Mouse (Mus musculus): ENCODE measurements around the gene Dpyd.

Gene Dpyd

DNA sequence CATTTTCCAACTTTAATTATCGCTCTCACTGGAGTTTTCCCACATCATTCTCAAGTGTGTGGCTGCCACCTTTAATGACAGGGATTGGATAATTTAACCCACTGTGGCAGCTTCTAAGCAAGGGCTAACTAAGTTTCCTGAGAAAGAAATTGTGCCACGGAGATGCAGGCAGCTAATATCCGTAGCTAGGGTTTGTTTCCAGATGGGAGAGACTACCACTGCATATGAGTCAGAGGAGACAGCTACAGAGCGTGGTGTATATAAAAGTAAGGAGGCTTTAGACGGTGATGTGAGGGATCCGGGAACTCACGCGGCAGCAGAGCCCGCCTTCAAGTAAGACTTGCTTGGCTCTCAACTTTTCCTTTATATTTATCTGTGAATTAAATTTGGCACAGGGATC, 505.3 kb downstream of the Dpyd start:
- no peak for DNase-seq (ENCODE audit: extremely low read depth, insufficient read length, low spot score)

DNA sequence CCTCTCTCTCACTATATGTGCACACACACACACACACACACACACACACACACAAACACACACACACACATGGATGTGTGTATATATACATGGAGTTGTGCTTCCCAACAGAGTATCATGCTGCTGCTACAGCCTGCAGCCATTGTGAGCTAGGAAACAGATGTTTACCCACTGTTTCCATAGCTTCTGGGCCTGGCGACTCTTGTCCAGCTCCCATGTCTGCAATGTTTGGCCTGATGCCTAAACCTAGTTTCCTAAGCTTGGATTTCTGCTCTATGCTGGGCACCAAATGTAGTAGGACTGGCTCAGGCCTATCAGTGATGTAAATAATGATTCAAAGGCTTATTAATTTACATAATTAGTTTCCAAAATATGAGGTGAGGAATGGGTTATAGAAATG, 524.7 kb downstream of the Dpyd start:
- DNase-seq (ENCODE audit: extremely low read depth, insufficient read length, low spot score): no peak

DNA sequence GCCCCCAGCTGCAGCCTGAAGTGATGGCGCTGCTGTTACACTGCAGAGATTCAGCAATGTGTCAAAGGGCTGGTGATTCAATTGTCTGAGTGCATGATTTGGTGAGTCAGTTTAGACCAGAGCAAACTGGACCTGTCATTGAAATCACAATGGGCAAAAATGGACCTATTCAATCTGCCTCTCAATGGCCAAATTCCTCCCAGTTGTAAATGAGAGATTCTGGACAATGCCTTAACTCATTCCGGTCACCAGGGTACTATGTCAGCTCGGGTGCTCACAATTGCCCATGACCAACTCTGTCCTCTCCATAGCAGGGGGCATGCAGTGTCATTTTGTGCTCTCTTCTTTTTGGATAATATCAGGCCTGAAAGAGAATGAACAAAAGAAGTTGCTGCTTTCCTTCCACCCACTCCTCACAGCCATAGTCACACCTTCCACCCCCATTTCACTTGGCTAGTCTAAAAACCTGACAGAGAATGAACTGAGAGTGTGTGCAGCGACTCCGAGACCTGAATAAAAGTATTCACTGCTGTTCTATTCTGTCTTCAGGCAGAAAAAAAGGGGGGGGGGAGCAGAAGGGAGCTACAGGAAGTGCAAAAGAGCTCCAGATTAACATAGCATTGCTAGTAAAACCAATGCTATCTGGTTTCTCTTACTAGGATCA, 533.4 kb downstream of the Dpyd start:
- DNase-seq (ENCODE audit: extremely low read depth, insufficient read length, low spot score): no peak

DNA sequence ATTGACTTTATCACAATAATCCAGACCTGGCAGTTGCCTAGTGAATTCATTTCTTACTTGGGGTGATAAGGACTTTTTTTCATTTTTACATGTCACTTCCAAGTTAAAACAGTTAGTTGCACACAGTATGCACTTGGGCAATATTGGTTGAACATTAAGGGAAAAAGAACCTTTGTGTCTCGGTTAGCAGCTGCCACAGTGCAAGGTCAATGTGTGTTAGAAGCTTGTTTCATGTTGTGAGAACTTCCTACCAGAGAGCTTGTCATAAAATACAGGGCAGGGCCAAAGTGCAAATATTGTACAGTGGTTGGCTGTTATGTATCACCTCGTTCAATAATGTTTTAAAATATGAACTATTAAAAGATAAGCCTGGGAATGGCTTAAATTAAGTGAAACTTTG, 564.1 kb downstream of the Dpyd start:
- DNase-seq (ENCODE audit: extremely low read depth, insufficient read length, low spot score): no peak

DNA sequence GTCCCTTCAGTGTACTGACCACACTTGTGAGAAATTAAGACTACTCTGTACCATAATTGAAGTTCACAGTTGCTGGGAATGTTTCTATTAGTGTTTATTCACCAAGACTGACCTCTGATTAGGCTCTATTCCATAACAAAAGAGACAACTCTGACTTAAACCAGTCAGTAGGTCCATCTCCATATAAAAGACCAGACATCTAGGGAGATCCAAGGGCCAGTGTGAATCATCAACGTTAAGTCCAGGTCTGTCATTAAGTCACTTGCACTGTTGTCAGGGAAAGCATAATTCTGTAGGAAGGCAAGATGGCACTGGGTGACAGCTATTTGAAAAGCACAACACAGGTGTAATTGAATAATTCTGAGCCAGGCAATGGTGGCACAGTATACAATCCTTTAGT, 566.1 kb downstream of the Dpyd start:
- DNase-seq (ENCODE audit: extremely low read depth, insufficient read length, low spot score): no peak

DNA sequence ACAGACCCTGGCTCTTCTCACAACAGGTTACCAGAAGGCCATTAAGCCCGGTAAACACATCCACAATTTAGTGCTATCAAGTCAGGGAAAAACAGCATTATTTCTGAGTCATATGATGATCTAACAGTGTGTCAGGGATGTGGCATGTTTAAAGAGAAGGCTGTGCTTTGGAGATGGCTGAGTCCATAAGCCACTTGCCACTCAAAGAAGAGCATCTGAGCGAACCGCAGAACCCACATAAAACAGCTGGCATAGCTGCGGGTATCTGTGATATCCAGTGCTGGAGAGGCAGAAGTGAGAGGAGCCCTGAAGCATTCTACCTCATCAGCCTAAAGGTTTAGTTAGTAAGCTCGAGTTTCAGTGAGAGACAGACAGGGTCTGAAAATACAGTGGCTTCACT, 581.1 kb downstream of the Dpyd start:
- no peak for DNase-seq (ENCODE audit: extremely low read depth, insufficient read length, low spot score)

DNA sequence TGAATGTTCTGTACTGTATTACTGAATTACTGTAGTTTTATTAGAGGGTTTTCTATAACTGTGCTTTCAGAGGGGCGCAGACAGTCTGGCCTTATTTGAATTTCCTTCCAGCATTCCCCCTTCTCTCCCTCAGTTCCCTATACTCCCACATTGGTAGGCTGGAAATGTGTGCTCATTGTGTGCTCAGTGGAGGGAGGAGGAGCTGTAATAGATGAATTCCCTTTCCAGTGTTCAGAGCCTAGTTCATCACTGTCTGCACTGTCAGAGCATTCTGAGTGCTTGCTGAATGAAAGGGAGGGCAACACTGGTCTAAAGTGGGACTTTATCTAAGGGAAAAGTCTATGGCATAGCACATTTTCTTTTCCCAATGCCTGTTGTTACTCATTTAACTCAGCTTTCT, 582.9 kb downstream of the Dpyd start:
- DNase-seq (ENCODE audit: extremely low read depth, insufficient read length, low spot score): no peak

DNA sequence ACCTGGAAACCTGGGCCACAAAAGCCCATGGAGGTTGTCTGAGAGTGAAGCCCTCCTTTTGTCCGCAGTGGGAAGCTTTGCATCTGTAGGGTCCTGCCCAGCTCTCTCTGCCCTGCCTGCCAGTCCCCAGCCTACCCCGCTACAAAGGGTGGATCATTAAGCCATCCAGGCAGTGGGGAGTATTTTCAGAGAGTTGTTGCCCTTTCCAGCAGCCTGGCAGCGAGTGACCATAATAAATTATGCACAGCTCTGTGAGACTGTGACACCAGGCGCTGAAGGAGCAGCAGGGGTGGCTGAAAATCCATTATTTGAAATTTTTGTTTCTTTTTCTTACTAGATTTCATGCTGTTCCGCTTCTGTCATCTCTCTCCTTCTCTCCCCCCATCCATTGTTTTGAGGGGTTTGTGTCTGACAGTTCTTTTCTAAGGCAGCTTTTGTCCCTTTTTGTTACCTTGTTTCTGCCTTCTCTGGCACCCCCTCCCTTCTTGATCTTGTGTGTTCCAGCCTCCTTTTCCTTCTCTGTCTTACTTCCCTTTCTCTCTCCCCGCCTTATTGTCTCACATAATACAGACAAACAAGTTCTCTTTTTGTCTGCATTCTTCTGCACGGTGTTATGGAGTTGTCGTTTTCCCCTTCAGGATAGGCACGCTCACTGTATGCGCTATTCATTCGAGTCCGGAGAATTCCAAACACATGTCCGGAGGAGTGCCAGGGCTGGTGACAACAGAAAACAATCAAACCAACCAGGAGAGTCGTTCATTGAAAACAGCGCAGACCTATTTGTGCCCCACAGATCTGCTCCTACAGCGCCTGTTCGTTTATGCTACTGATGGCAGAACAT, 592.9 kb downstream of the Dpyd start:
- DNase-seq (ENCODE audit: extremely low read depth, insufficient read length, low spot score): no peak

DNA sequence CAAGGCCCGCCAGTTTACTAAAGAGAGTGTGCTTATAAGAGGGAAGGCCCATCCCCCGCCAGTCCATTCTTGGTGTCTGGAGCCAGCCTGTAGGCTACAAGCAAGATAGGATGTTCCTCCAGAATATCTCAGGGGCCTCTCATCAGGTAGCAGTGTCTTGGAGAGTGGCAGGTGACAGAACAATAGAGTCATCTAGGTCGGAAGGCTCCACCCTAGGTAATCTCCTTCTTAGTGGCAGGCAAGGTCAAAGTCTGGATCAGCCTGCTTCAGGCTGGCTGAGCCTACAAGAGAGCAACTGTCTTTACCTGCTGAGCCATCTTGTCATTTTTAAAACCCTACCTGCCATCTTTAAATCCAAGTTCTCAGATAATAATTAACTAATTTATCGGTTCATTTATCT, 596.7 kb downstream of the Dpyd start:
- DNase-seq (ENCODE audit: extremely low read depth, insufficient read length, low spot score): no peak

DNA sequence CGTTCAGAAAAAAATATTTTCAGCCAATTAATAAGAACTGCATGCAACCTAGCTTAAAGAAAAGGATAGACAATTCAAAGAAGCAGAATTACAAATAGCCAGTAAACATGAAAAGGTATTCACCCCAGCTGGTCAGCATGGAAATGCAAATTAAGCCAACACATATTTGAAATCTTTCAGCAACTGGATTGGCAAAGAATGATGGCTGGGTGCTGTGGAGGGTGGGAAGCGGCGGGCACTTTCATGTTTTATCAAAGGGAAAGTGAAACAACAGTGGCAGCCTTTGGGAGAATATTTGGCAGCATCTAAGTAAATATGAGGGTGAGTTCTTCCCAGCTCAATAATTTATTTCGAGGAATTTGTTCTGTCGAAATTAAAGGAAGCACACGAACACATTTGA, 603.8 kb downstream of the Dpyd start:
- no peak for DNase-seq (ENCODE audit: extremely low read depth, insufficient read length, low spot score)

DNA sequence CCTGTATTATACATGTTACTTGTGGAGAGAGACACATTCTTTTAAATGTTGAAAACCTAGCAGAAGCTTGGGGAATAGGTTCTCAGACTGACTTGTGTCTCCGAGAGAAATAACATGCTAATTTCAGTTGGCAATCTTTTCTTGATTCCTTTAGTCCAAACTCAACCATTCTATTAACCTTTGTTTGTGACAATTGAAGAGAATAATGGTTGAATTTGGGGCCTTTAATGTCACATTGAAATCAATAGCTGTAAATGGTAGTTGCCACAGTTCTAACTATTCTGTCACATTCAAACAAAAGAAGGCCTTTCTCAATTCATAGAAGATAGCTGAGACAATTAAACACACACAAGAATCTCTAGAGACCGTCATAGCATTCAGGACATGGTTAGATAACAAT, 606.2 kb downstream of the Dpyd start:
- DNase-seq (ENCODE audit: extremely low read depth, insufficient read length, low spot score): no peak

DNA sequence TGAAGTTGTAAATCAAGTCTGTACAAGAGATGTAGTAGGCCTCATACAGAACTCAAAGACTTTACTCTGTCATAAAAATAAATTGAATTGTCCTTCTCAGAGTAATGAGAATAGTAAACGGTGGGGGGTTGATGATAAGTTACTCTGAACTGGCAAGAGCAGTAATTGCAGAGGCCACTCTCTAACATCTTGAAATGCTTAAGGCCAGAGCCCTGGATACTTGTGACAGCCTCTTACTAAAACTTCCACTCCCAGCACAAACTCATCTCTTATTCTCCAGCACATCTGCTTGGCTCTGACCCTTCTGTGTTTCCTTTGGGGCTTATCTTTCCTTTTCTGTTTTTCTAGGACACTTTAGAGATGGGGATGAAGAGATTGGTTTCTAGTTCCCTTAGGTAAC, 606.7 kb downstream of the Dpyd start:
- no peak for DNase-seq (ENCODE audit: extremely low read depth, insufficient read length, low spot score)

DNA sequence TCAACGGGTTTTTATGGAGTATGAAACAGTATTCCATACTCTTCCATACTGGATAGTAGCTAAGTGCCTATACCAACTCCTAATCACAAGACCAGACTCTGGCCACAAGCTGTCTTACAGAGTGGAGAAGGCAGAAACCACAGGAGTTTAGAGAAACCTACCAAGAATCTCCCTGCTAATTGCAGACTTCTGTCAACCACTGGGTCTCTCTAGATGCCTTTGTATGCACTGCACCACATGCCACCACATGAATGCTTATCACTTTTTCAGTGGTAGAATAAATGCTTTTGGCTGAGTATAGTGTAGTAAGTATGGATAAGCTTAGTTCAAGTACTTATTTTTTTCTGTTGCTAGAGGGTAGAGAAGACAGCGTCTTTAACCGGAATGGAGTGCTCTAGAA, 621.3 kb downstream of the Dpyd start:
- DNase-seq (ENCODE audit: extremely low read depth, insufficient read length, low spot score): no peak

DNA sequence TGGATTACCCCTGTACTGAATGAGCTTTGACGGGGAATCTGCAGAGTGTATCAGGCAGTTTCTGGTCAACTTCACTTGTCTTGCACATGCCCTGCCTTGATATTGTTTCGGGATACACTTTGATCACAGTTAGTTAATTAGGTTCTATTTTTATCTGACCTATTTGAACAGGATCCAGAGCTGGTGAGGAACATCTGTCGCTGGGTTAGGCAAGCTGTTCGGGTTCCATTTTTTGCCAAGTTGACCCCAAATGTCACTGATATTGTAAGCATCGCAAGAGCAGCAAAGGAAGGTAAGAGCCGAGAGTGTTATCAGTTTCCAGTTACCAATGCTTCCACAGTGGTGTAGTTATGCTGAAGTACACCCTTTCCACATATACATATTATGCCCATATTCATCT, 632.1 kb downstream of the Dpyd start:
- DNase-seq (ENCODE audit: extremely low read depth, insufficient read length, low spot score): no peak

DNA sequence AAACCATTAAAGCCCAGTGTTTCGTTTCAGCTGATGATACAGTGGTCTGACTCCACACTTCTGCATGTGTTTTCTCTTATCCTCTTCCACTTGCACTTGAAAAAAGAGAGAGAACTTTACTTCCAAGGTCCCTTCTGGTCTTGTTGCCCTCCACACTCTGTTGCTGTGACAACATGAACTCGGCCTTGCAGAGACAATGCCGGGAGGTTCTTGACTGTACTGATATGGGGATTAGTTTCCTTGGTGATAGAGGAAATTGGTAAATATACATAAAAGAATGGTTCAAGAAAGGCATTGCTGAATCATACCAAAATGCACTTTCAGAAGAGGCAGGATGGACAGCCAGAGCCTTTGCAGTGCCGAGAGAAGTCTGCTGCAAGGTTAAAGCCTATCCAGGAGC, 633.7 kb downstream of the Dpyd start:
- no peak for DNase-seq (ENCODE audit: extremely low read depth, insufficient read length, low spot score)

DNA sequence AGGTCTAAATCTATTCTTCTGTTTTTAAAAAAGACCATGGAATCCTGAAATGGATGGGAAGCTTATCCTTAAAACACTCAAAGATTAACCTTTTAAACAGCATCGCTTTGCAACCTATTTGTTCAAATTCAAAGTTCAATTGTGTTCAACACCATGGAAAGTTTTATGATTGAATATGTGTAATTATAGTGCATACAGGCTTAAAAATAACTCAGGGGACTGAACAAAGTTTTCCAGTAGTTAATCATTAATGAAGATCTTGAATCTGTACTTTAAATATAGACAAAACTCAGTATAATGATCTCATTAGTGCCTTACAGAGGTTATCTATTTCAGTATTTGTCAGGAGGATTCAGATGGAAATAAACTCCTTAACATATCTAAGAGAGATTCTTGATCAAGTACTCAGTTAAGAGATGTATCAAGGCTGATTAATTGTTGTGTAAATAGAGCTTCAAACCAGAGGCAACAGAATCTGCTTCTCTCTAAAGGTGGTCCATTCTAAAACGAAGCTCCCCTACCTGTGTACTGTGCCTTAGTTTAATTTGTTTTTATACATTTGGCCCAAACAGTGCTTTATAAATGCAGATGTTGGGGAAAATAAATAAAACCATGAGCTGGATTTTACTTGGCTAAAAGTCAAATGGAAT, 659.0 kb downstream of the Dpyd start:
- no peak for DNase-seq (ENCODE audit: extremely low read depth, insufficient read length, low spot score)

DNA sequence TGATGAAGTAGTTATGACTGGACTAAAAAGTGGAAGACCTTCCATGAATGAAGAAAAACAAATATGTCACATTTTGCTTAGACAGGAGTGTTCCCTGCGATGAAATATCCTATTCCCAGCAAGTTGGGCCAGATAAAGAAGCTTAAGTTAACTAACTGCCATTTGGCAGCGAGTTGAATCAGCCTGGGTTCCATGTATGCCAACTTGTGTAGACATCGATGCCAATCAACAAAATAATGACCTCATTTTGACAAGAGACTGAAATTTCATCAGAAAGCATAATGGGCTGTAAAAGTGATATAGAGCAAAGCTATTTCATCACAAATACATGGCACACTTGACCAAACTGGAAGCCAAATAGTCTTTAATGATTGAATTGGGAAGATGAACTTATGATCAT, 681.3 kb downstream of the Dpyd start:
- DNase-seq (ENCODE audit: extremely low read depth, insufficient read length, low spot score): no peak

DNA sequence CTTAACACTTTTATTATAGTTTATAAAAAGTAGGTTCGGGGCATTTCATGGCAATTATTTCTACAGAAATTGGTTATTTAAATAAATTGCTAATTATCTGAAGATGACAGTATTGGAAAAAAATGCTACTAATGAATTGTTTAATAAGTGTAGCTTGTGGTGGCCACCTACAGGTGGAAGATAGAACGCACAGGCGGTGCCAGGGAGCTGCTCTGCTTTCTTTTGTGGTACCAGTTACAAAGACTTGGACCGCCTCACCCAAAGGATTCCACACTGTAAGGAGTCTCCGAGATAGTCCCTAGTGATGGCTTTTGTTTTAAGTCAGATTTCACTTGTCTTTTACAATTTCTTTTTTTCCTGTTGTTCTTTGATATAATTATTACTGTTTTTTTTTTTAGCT, 694.6 kb downstream of the Dpyd start:
- no peak for DNase-seq (ENCODE audit: extremely low read depth, insufficient read length, low spot score)

DNA sequence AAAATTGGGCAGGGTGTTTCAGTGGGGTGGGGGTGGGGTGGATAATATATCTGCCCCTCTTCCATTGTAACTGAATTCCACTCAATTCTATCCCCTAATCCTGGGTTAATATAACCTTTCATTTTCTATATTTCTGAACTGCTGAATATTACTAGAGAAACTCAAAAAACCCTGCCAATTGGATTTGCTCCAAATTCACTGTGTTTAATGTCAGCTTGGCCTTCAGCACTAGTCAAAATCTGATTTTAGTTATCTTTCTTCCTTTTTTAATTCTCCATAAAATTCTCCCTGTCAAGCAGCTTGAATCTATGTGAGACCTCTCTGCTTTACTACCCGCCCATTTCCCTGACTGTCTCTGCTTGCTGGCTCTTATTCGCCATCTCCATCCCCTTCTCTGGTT, 713.3 kb downstream of the Dpyd start:
- no peak for DNase-seq (ENCODE audit: extremely low read depth, insufficient read length, low spot score)

DNA sequence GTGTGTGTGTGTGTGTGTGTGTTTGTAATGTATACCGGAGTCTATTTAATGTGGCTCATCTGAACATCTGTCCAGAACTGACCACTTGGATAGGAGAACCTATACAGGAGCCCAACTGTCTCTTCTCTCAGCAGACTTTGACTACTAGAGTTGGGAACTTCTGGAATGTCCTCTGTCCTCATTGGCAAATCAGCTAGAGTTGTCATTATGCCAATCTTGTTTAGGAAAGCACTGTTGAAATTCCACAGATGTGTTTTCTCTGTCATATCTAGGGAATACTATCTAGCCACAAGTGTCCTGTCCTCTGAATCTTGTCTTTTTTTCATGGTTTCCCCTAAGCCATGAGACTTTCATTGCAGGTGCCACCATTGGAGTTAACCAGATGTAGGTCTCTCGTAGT, 718.7 kb downstream of the Dpyd start:
- DNase-seq (ENCODE audit: extremely low read depth, insufficient read length, low spot score): no peak

DNA sequence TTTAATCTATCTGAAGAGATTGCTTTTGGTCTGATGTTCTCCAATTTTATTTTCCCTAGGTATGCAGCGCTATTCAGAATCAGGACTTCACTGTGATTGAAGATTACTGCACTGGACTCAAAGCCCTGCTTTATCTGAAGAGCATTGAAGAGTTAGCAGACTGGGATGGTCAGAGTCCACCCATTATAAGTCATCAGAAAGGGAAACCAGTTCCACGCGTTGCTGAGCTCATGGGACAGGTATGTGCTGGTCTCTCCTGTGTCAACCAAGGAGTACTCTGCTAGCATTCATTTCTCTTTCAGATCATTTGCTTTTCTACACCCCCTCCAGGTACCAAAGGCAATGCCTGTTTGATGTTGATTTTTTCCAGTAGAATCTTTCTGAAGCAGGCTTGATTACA, 752.8 kb downstream of the Dpyd start:
- no peak for DNase-seq (ENCODE audit: extremely low read depth, insufficient read length, low spot score)

DNA sequence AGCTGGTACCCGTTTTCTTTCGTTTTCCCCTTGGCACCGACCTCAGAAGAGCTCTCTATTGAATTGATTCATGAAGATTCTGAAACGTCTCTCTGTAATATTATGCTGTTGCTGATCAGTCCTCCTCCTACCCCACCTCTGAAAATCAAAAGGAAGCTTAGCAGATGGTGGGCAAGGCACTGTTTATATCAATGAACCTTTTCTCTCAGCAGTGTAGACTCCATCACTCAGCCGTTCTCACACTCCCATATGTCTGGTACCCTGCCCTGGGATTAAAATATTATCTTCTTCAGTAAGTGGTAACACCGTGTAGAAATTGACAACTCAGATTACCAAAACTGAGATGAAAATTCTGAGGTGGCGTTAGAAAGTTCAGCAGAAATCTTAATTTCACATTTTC, 767.1 kb downstream of the Dpyd start:
- no peak for DNase-seq (ENCODE audit: extremely low read depth, insufficient read length, low spot score)

Measured in 3134 (cell line).